8 mouse cellular contexts compared by ENCODE assay signal in genomic region chr5:103356500-103356899, GRCm38 (mm10).
DNase-seq lines count a peak whose midpoint lies in the region; ATAC-seq lines count a peak whose summit lies in the region.

No protein-coding gene starts in this region.

- H3K9ac ChIP-seq in hindbrain, embryonic 11.5 days (ENCODE audit: low read depth, low read length): no peak overlapping the region
- no peak overlapping the region for H3K9ac ChIP-seq in liver, embryonic 12.5 days

- H3K27ac ChIP-seq in hindbrain, embryonic 11.5 days (ENCODE audit: low read depth, low read length): no peak overlapping the region
- no peak overlapping the region for H3K27ac ChIP-seq in liver, embryonic 12.5 days

- 59% methylated on average over 6 of the region's 6 CpGs for WGBS in hindbrain, embryonic 11.5 days
- WGBS in liver, embryonic 12.5 days (ENCODE audit: insufficient replicate concordance): 53% methylated on average over 6 of the region's 6 CpGs

- no peaks in the 10 kb centered on the region for H3K36me3 ChIP-seq in hindbrain, embryonic 11.5 days (ENCODE audit: control insufficient read depth, insufficient read depth, low read length)
- H3K36me3 ChIP-seq in liver, embryonic 12.5 days: no peaks in the 10 kb centered on the region

- H3K4me1 ChIP-seq in hindbrain, embryonic 11.5 days (replicated peaks; ENCODE audit: control insufficient read depth, insufficient read depth, low read length): no peaks in the 10 kb centered on the region
- no peaks in the 10 kb centered on the region; the same call in 1 of the 2 replicates for H3K4me1 ChIP-seq in liver, embryonic 12.5 days

- intact Hi-C loops in gastrocnemius, postnatal 14 days (cut with DNase I; ENCODE audit: low total_unique reads): loop anchor here (5.0 kb wide), 1 partner anchor 301 kb away; the partner anchor contains the start of gene 1700016H13Rik

- peak; percentile 44 for DNase-seq in gastrocnemius, postnatal 14 days
- DNase-seq in gastrocnemius, postnatal 4 days (ENCODE audit: low spot score in 2 of 2): no peak
- DNase-seq in MEL-GATA-1-ER (ENCODE audit: extremely low read depth, low read depth): peak; percentile 54
- DNase-seq in hindbrain, embryonic 11.5 days (ENCODE audit: low spot score): peak; percentile 40
- no peak for DNase-seq in ovary, postnatal 10 days (ENCODE audit: low spot score)
- DNase-seq in layer of hippocampus, postnatal 10 days (ENCODE audit: low spot score in 2 of 2): no peak
- DNase-seq in spleen, adult 12 weeks (ENCODE audit: low spot score): no peak

- no peaks in the 10 kb centered on the region for H3K27me3 ChIP-seq in hindbrain, embryonic 11.5 days (ENCODE audit: control insufficient read depth, insufficient read depth, low read length)
- no peaks in the 10 kb centered on the region; the same call in 1 of the 2 replicates for H3K27me3 ChIP-seq in liver, embryonic 12.5 days (replicated peaks)

- peak; percentile 76 for ATAC-seq in hindbrain, embryonic 11.5 days (ENCODE audit: low FRiP score)
- ATAC-seq in liver, embryonic 12.5 days: peak; percentile 57; the same call in 1 of the 2 replicates

- no peak overlapping the region; the same call in 1 of the 2 replicates for H3K4me2 ChIP-seq in hindbrain, embryonic 11.5 days (replicated peaks; ENCODE audit: low read depth, low read length)
- H3K4me2 ChIP-seq in liver, embryonic 12.5 days: peak overlapping the region; percentile 36

- no peaks in the 10 kb centered on the region for H3K9me3 ChIP-seq in hindbrain, embryonic 11.5 days (ENCODE audit: control insufficient read depth, low read length)
- H3K9me3 ChIP-seq in liver, embryonic 12.5 days (replicated peaks): 0 out of 2 replicates have a peak, but pooled peaks cover 4% of the 10 kb centered on the region

- H3K4me3 ChIP-seq in hindbrain, embryonic 11.5 days (ENCODE audit: low read depth, low read length): no peak overlapping the region
- H3K4me3 ChIP-seq in liver, embryonic 12.5 days: 0 out of 2 replicates have a peak overlapping the region, but pooled peaks have one; percentile 10

Comparison
In these comparisons a context has a peak if more than half of its experiments do, and no peak if none do; other contexts are left out.
1. DNase-seq: peak in gastrocnemius, postnatal 14 days (single experiment), MEL-GATA-1-ER (single experiment) and hindbrain, embryonic 11.5 days (single experiment); none in gastrocnemius, postnatal 4 days (0 of 2), ovary, postnatal 10 days (single experiment), layer of hippocampus, postnatal 10 days (0 of 2) and spleen, adult 12 weeks (single experiment).